Mouse (Mus musculus): Measurements from ENCODE around the gene Tent5b. TPM values are rescaled to one million over a fixed set of nuclear protein-coding genes. Genes with fewer than 3 reads are reported as not detected.

The Tent5b gene
- polyA plus RNA-seq, 1 experiment: 0.03 TPM

- TF ChIP-seq GATA1 (IDR thresholded peaks at IDR 0.05; ENCODE audit: low read length): no peak
Observed at GRCm38 (mm10) chr4:133506573-133506972, 26.6 kb downstream of the Tent5b start.

GRCm38 (mm10) chr4:133508990-133509389 lies 29.1 kb downstream of the Tent5b start:
- TF ChIP-seq GATA1 (IDR thresholded peaks at IDR 0.05; ENCODE audit: low read length): no peak

- TF ChIP-seq GATA1 (IDR thresholded peaks at IDR 0.05; ENCODE audit: low read length): no peak
Observed at GRCm38 (mm10) chr4:133511050-133511449, 31.1 kb downstream of the Tent5b start.

- TF ChIP-seq GATA1 (IDR thresholded peaks at IDR 0.05; ENCODE audit: low read length): no peak
Observed at GRCm38 (mm10) chr4:133512972-133513371, 33.0 kb downstream of the Tent5b start.

- no peak for TF ChIP-seq GATA1 (IDR thresholded peaks at IDR 0.05; ENCODE audit: low read length)
Observed at GRCm38 (mm10) chr4:133518601-133519368, 38.9 kb downstream of the Tent5b start, which contains the start of gene Kdf1. TSS of gene Kdf1 (plus strand) at chr4:133518963.

GRCm38 (mm10) chr4:133519369-133519665 lies 39.4 kb downstream of the Tent5b start:
- TF ChIP-seq GATA1 (IDR thresholded peaks at IDR 0.05; ENCODE audit: low read length): no peak

DNA sequence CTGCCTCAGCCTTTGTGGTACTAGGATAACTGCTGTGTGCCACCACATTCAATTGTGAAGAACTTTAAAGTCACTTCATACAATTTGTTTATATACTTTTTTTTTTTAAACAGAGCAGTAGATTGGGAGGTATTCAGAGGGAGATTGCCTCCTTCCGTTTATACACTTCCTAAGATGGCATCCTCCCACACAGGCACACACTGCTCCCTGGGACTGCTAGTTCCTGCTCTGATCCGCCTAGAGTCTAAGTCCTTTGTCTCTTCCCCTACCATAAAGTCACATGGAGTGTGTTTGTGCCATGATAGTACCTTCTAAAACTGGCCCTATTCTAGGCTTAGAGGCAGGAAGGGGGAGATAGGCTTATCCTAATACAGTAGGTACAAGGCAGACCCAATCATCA lies 41.6 kb downstream of the Tent5b start:
- TF ChIP-seq GATA1 (IDR thresholded peaks at IDR 0.05; ENCODE audit: low read length): no peak

DNA sequence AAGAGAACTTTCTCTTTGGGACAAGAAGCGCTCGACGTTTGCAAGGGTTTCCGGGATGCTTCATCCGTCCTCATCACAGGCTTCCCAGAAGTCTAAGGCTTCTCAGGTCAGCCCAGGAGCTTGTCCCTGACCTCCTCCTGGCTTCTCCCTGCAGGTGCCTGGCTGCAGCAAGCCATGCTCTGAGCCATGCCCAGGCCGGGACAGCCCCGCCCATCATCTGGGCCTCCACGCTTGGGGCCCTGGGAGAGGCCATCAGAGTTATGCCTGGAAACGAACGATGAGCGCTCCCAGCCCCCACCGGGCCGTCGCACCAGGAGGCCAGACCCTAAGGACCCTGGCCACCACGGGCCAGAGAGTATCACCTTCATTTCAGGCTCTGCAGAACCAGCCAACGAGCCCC lies 47.9 kb downstream of the Tent5b start:
- no peak for TF ChIP-seq GATA1 (IDR thresholded peaks at IDR 0.05; ENCODE audit: low read length)

DNA sequence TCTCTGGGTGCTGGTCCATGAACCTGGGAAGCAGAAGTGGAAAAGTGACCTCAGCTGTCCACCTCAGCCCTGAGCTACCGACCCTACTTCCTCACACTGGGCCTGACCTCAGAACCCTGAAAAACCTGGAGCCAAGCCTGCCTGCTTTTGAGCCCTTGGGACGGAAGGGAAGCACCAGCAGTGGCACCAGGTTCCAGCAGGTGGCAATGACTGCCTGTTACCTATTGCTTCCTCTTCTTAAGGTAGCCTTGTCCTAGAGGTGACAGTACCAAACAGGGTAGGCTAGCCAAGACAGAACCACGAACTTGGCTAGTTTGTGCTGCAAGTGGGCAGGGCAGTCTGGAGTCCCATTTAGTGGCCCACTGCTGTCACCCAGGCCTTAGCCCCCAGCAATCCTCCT lies 52.8 kb downstream of the Tent5b start:
- TF ChIP-seq GATA1 (IDR thresholded peaks at IDR 0.05; ENCODE audit: low read length): no peak

GRCm38 (mm10) chr4:133536081-133536480 lies 56.1 kb downstream of the Tent5b start:
- TF ChIP-seq GATA1 (IDR thresholded peaks at IDR 0.05; ENCODE audit: low read length): no peak

DNA sequence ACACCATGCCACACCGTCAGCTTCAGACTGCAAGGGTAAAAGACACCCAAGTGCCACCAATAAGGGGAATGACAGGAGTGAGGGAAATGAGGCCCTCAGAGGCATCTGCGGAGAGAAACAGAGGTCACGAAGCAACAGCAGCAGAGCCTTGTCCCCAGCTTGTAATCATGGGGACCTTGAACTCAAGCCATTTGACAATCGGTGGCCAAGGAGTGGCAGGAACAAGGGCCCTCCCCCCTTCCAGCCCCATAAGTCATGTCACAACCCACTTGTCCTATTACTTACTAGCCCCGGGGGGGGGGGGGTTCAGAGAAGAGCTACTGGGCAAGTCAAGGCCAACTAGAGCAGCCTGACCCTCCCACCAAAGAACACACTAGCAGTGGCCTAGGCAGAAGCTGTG lies 56.7 kb downstream of the Tent5b start:
- no peak for TF ChIP-seq GATA1 (IDR thresholded peaks at IDR 0.05; ENCODE audit: low read length)

Other genes starting within 250 kb of the Tent5b start
- gene Map3k6, start 239.3 kb upstream of the Tent5b start, polyA plus RNA-seq (2012): 51.8 and 51.9 TPM in 2 replicates
- gene Sytl1, start 217.0 kb upstream of the Tent5b start, polyA plus RNA-seq (2012): 0.10 and 0.26 TPM in 2 replicates
- 27.0 and 38.3 TPM in 2 replicates for gene Tmem222, start 202.3 kb upstream of the Tent5b start, polyA plus RNA-seq (2012)
- 56.5 and 63.0 TPM in 2 replicates for gene Wdtc1, start 126.7 kb upstream of the Tent5b start, polyA plus RNA-seq (2012)
- gene Slc9a1, start 110.4 kb upstream of the Tent5b start, polyA plus RNA-seq (2012): 56.6 and 70.6 TPM in 2 replicates
- gene Trnp1, start 18.4 kb downstream of the Tent5b start, polyA plus RNA-seq (2012): not detected in 2 replicates
- gene Kdf1, start 38.8 kb downstream of the Tent5b start, polyA plus RNA-seq (2012): not detected in 2 replicates
- 653 and 930 TPM in 2 replicates for gene Nudc, start 65.9 kb downstream of the Tent5b start, polyA plus RNA-seq (2012)
- not detected in 2 replicates for gene Nr0b2, start 73.2 kb downstream of the Tent5b start, polyA plus RNA-seq (2012)
- gene Gpatch3, start 94.6 kb downstream of the Tent5b start, polyA plus RNA-seq (2012): 12.4 and 13.5 TPM in 2 replicates
- gene Gpn2, start 104.2 kb downstream of the Tent5b start, polyA plus RNA-seq (2012): 57.7 and 66.6 TPM in 2 replicates
- gene Sfn, start 122.0 kb downstream of the Tent5b start, polyA plus RNA-seq (2012): 2.4 and 2.5 TPM in 2 replicates
- 16.8 and 17.2 TPM in 2 replicates for gene Zdhhc18, start 170.0 kb downstream of the Tent5b start, polyA plus RNA-seq (2012)
- gene Pigv, start 192.5 kb downstream of the Tent5b start, polyA plus RNA-seq (2012): 16.3 and 17.6 TPM in 2 replicates

Measured in G1E-ER4 (cell line).